Mouse (Mus musculus) hindbrain, embryonic 11.5 days (tissue): Measurements from ENCODE around the gene Lats2. TPM values are rescaled to one million over a fixed set of nuclear protein-coding genes. Genes with fewer than 3 reads are reported as not detected.

Experiments used
- ATAC-seq: fragments of 200-750 bp; cut with Nextera tagmentation; 2 replicates; pipeline ENCODE4 v1.8.0; 2017; ENCODE audit warnings: mild to moderate bottlenecking, moderate TSS enrichment, moderate library complexity; ENCODE audit not compliant: low FRiP score
- DNase-seq: peaks from one replicate; pipeline ENCODE4 v3.0.0-alpha.2; 2015; ENCODE audit warnings: low spot score
- H3K27ac ChIP-seq: fragments of 300-500 bp; sonication (generic); 2 replicates; pipeline ENCODE4 v1.5.1; 2014; ENCODE audit warnings: mild to moderate bottlenecking, low read depth, low read length
- H3K27me3 ChIP-seq: fragments of 300-500 bp; sonication (generic); 2 replicates; pipeline ENCODE4 v1.6.1; 2014; ENCODE audit warnings: mild to moderate bottlenecking, low read length, moderate library complexity, mixed read lengths; ENCODE audit not compliant: control insufficient read depth, insufficient read depth
- H3K36me3 ChIP-seq: fragments of 300-500 bp; sonication (generic); 2 replicates; pipeline ENCODE4 v1.6.1; 2014; ENCODE audit warnings: mild to moderate bottlenecking, low read length, moderate library complexity, mixed read lengths; ENCODE audit not compliant: control insufficient read depth, insufficient read depth
- H3K4me1 ChIP-seq: fragments of 300-500 bp; sonication (generic); replicated peaks from 2 replicates; pipeline ENCODE4 v1.6.1; 2014; ENCODE audit warnings: low read length, mixed read lengths; ENCODE audit not compliant: control insufficient read depth, insufficient read depth
- H3K4me2 ChIP-seq: fragments of 300-500 bp; sonication (generic); replicated peaks from 2 replicates; pipeline ENCODE4 v1.6.1; 2014; ENCODE audit warnings: mild to moderate bottlenecking, low read depth, low read length
- H3K4me3 ChIP-seq: fragments of 300-500 bp; sonication (generic); 2 replicates; pipeline ENCODE4 v1.5.1; 2014; ENCODE audit warnings: low read depth, low read length
- H3K9ac ChIP-seq: fragments of 300-500 bp; sonication (generic); 2 replicates; pipeline ENCODE4 v1.6.1; 2014; ENCODE audit warnings: low read depth, low read length
- H3K9me3 ChIP-seq: fragments of 300-500 bp; sonication (generic); 2 replicates; pipeline ENCODE4 v1.6.1; 2016; ENCODE audit warnings: low read length; ENCODE audit not compliant: control insufficient read depth
- WGBS: fragments of 180-500 bp; shearing (Covaris S2); extraction: QIAGEN DNeasy Blood & Tissue Kit; methylation state at CpG from one replicate; pipeline ENCODE4 v1.1.7; 2014; 5-methylcytosine and 5-hydroxymethylcytosine counted together
- polyA plus RNA-seq: library from polyadenylated mRNA; unstranded; fragments of >200 nt; fragmentation: Nextera tagmentation; extraction: Ambion mirVana; gene quantifications from 2 replicates; pipeline ENCODE4 v1.2.1, GENCODE M21; 2014

The Lats2 gene
- polyA plus RNA-seq, 1 experiment from 2014 or later = 13.2 TPM

DNA sequence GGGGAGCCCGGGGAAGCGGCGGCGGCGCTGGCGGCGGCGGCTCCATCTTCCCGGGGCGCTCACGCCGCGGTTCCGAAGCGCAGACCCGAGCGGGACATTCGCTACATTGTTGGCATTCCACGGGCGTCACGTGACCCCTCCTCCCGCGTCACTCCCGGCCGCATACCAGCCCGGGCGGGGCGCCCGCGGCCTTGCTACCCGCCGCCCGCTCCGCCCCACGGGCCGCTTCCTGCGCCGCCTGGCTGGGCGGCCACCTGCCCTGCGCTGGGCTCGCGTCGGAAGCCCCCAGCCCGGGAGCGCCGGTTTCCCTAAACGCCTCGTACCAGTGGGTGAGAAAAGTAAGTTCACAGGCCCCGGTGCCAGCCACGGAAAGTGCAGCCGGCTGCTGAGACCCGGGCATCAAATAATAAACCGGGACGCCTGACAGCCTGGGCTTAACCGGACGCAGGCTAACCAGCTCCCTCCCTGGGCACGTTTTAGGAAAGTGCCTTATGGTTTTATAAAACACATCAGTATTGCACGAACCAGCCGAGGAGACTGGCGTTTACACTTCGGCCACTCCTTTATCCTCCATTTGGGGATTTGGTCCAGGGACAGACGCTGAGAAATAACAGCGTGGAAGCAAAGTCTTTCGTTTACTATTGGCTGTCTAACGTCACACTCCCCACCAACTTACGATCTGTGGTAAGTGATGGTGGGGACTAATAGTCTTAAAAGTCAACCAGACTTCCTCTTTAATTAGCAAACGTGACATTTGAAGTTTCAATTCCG is 12.0 kb downstream of the Lats2 start, which contains the start of gene Gm49361:
Gm49361 (minus strand) TSS at position 103 of the 771 bp plus-strand sequence.
- peak; percentile 94 for ATAC-seq
- Histone ChIP-seq H3K4me3 (peak within 1 kb of the TSS; percentile 95), H3K36me3 (no peaks in the 10 kb centered on the region), H3K9ac (peak within 1 kb of the TSS; percentile 93), H3K27me3 (no peaks in the 10 kb centered on the region), H3K9me3 (no peaks in the 10 kb centered on the region), H3K4me2 (peak within 1 kb of the TSS; percentile 85), H3K27ac (peak within 1 kb of the TSS; percentile 83), H3K4me1 (no peaks in the 10 kb centered on the region)
- under 1% methylated on average over 51 of the region's 68 CpGs for WGBS
- DNase-seq = peak; percentile 89

DNA sequence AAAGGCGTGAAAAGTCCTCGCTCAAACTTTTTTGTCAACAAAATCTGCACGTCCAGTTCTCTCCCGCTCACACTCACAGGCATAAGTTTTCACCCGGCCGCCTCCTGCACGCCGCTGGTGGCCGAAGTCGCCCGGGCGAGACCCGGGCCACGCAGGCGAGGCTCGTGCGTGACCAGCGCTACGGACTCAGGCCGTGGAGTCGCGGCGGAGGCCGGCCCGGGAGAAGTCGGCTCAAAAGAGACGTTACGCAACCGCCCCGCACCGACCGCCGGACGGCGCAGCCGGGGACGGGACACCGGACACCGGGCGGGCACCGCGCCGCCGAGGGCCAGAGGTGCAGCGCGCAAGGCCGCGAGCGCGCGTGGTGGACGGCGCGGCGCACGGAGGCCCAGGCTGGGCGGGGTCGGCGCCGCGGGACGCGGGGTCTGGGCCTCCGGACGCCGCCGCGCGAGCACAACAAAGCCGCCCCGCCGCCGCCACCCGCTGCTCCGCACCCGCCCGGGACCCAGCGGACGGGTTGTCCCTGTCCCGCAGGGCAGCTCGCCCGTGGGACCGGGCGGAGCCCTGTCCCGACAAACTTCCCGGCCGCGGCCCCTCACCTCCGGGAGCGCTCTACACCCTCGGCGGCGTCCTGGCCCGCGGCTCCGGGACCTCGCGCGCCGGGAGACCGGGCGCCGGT is 12.8 kb downstream of the Lats2 start:
- peak overlapping the region; percentile 85 for H3K4me2 ChIP-seq
- ATAC-seq = peak; percentile 84
- H3K4me3 ChIP-seq = peak overlapping the region; percentile 95
- H3K27ac ChIP-seq = peak overlapping the region; percentile 83
- no peaks in the 10 kb centered on the region for H3K36me3 ChIP-seq
- 1% methylated on average over 79 of the region's 103 CpGs for WGBS
- H3K27me3 ChIP-seq = no peaks in the 10 kb centered on the region
- peak; percentile 69 for DNase-seq
- H3K9ac ChIP-seq = peak overlapping the region; percentile 93
- H3K9me3 ChIP-seq = no peaks in the 10 kb centered on the region
- no peaks in the 10 kb centered on the region for H3K4me1 ChIP-seq

DNA sequence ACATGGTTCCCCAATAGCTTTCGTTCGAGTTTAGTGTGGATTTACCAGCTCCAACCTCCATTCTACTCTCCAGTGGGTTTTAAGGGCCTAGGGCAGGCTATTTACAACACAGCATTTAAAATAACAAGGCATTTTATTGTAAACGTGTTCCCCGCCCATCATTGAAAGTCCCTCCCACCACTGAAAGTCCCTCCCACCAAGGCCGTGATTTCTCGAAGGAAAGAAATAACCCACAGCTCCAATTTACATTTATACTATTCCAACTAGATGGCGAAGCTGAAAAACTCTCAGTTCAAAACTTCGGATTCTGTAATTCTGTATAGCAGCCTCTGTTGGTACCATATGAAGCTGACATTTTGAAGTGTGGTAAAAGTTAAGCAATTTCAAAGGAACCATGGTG is 13.6 kb downstream of the Lats2 start:
- peak; percentile 51 for DNase-seq
- H3K27me3 ChIP-seq = no peaks in the 10 kb centered on the region
- no peaks in the 10 kb centered on the region for H3K36me3 ChIP-seq
- H3K27ac ChIP-seq = no peak overlapping the region
- 0 out of 2 replicates have a peak overlapping the region, but pooled peaks have one; percentile 17 for H3K9ac ChIP-seq
- H3K4me3 ChIP-seq = peak overlapping the region; percentile 95
- WGBS = 1% methylated on average over 8 of the region's 8 CpGs
- H3K4me2 ChIP-seq = peak overlapping the region; percentile 85
- no peak for ATAC-seq
- H3K9me3 ChIP-seq = no peaks in the 10 kb centered on the region
- H3K4me1 ChIP-seq = no peaks in the 10 kb centered on the region

DNA sequence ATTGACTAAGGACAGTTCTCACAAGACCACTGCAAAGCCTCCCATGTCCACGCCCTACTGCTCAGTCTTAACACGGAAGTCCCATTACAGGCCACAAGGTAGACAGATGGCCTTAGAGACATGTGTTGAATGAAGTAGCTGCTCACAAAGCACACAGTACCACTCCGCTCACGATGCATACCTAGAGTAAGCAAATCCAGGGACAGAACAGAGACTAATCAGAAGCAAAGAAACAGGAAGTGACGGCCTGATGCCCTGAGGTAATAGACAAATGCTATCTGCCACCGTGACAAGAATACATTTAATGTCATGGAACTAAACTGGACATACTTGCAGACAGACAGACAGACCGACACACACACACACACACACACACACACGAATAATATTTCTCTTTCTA is 17.5 kb downstream of the Lats2 start:
- Histone ChIP-seq H3K27me3 (no peaks in the 10 kb centered on the region), H3K4me3 (no peak overlapping the region), H3K27ac (no peak overlapping the region), H3K36me3 (no peaks in the 10 kb centered on the region), H3K9me3 (no peaks in the 10 kb centered on the region), H3K4me1 (no peaks in the 10 kb centered on the region), H3K9ac (no peak overlapping the region), H3K4me2 (no peak overlapping the region)
- no peak for DNase-seq
- WGBS = 87% methylated on average over 8 of the region's 8 CpGs
- no peak for ATAC-seq

DNA sequence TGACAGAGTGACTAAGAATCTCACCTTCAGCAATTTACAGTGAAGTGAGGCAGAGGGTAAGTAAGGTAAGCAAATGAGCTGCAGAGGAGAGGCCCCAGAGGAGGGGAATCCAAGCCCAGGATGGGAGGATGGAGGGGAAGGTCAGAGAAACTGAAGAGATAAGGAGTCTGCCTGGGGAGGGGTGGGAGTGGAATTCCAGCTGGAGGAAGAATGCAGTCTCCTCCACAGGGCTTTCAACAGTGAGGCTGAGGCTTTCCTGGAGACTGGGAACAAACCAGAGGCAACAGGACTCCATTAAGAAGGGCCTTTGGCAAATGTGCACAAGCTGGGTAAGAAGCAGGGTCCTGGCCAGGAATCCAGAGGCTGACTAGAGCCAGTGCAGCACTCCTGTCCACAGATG is 21.1 kb downstream of the Lats2 start:
- Histone ChIP-seq H3K27me3 (no peaks in the 10 kb centered on the region), H3K4me1 (0 out of 2 replicates have a peak, but pooled peaks cover 3% of the 10 kb centered on the region), H3K9ac (no peak overlapping the region), H3K4me3 (no peak overlapping the region), H3K9me3 (no peaks in the 10 kb centered on the region), H3K4me2 (no peak overlapping the region), H3K27ac (no peak overlapping the region), H3K36me3 (no peaks in the 10 kb centered on the region)
- DNase-seq (no peak), ATAC-seq (no peak)

DNA sequence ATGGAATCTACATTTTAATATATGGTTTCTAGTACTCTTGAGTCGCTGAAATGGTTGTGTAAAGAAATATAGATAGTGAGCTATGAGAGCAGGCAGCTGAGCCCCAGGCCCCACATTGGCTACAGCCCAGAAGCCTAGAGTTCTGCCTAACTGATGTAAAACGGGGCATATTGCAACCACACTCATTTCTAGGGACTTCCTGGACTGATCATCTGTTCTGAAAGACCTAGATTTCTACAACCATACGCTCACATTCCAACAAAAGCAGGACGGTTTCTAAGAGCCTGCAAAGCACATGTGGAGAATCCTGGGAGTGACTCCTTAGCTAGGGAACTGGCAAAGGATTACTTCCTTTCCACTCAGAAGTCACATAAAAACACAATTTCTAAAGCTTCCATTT is 22.0 kb downstream of the Lats2 start:
- no peak overlapping the region for H3K4me3 ChIP-seq
- H3K9me3 ChIP-seq = no peaks in the 10 kb centered on the region
- no peaks in the 10 kb centered on the region for H3K27me3 ChIP-seq
- no peaks in the 10 kb centered on the region for H3K36me3 ChIP-seq
- 0 out of 2 replicates have a peak, but pooled peaks cover 3% of the 10 kb centered on the region for H3K4me1 ChIP-seq
- ATAC-seq = no peak
- no peak overlapping the region for H3K27ac ChIP-seq
- H3K4me2 ChIP-seq = no peak overlapping the region
- DNase-seq = no peak
- 86% methylated on average over 4 of the region's 4 CpGs for WGBS
- H3K9ac ChIP-seq = no peak overlapping the region

DNA sequence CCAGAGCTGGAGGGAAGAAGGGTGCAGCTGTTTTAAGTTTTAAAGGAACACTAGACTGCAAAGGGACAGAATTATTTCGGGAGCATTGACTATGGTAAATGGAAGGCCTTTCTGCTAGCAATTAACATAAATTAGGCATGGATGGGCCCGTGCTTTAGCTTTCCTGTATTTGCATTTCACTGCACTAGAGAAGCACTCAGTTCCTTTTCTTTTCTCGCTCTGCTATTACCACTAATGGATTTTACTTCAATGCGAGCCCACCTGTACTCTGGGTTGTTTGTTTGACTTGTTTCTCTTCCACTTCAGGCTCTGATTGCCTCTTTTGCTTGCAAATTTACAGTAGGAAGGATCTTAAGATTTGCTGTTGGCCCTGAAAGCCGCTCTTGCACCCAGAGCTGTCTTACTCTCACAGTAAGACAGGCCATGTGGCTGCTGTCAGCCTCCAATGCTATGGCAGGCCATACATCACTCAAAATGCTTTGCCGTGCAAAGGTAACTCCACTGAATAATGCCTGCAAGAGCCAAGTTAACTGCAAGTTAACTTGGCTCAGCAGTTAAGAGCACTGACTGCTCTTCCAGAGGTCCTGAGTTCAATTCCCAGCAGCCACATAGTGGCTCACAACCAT is 25.4 kb downstream of the Lats2 start:
- 33% methylated on average over 6 of the region's 6 CpGs for WGBS
- no peaks in the 10 kb centered on the region for H3K27me3 ChIP-seq
- H3K4me3 ChIP-seq = no peak overlapping the region
- H3K27ac ChIP-seq = no peak overlapping the region
- 0 out of 2 replicates have a peak, but pooled peaks cover 3% of the 10 kb centered on the region for H3K4me1 ChIP-seq
- no peak overlapping the region for H3K4me2 ChIP-seq
- no peak for DNase-seq
- no peak overlapping the region for H3K9ac ChIP-seq
- ATAC-seq = peak; percentile 63
- no peaks in the 10 kb centered on the region for H3K36me3 ChIP-seq
- no peaks in the 10 kb centered on the region for H3K9me3 ChIP-seq

DNA sequence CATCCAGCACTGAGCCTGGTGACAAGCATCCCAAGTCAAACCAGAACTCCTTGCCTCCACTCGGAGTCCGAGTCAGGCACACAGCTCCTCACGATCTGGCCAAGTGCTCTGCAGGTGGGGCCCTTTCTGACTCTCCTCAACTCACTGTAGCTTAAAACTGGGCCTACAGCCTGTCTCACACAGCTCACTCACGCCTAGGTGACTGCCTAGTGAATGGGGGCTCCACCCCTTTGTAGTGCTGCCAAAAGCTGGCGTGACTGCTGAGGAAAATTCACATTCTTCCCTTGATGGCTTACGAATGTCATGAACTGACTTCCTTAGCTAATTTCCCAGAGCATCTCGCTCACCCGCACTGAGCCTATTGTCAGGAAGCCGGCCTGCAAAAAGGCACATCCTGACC is 27.7 kb downstream of the Lats2 start:
- no peaks in the 10 kb centered on the region for H3K27me3 ChIP-seq
- DNase-seq (no peak), ATAC-seq (no peak)
- H3K4me3 ChIP-seq = no peak overlapping the region
- no peaks in the 10 kb centered on the region for H3K9me3 ChIP-seq
- no peak overlapping the region; the same call in 1 of the 2 replicates for H3K9ac ChIP-seq
- no peak overlapping the region for H3K4me2 ChIP-seq
- H3K36me3 ChIP-seq = no peaks in the 10 kb centered on the region
- 0 out of 2 replicates have a peak, but pooled peaks cover 3% of the 10 kb centered on the region for H3K4me1 ChIP-seq
- WGBS = 38% methylated on average over 9 of the region's 9 CpGs
- H3K27ac ChIP-seq = no peak overlapping the region
